Mouse (Mus musculus) liver (tissue): ENCODE measurements around the gene Dnajc7.
A peak's percentile ranks its signal among the peaks of the same experiment; 100 is the strongest.
"Not testable (repeated sequence)": the region's sequence is repeated elsewhere in the genome, so short reads cannot be mapped to it uniquely, and the experiment has no call there.

Experiments used
- DNase-seq: peaks from one replicate; pipeline ENCODE4 v3.0.0-alpha.2; 2020; ENCODE audit warnings: mixed read lengths

The Dnajc7 gene

DNA sequence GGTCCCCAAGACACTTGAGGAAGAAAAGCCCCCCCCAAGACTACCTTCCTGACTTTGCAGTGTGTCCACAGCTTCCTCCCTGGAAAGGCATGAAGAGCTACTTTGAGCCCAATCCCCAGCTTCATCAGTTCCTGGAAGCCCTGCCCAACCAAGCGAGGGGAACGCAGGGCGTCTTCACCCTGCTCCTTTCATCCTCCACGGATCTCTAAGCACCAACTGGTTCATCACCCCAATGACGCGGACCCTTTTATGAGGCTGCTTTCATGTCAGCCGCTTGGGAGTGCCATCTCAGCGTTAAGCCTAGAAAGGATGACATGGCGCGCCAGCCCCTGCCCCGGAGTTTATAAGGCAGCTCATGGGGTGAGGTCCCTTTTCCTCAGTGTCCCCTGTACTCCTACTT is at the start of gene Dnajc7:
Gene Dnajc7 (minus strand): TSS at position 187 of the 400 bp plus-strand sequence.
- DNase-seq, result no peak

DNA sequence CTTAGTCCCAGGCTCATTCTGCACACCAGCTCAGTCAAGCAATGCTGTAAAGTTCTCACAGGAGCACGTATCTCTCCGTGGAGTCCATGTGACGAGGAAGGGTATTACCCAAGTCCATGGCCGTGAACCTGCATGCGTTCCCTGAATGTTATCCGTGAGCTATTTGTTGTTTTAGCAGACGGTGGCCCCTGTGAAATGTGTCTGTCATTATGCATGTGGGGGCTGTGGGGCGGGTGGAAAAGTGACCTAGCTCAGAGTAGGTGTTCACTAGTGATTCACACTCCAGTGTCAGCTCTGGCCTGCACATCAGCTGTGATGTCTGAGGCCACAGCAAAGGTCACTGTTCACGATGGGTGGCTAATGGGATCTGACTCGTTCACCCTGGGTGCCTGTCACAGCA is 39.8 kb upstream of the Dnajc7 start:
- DNase-seq, result no peak

DNA sequence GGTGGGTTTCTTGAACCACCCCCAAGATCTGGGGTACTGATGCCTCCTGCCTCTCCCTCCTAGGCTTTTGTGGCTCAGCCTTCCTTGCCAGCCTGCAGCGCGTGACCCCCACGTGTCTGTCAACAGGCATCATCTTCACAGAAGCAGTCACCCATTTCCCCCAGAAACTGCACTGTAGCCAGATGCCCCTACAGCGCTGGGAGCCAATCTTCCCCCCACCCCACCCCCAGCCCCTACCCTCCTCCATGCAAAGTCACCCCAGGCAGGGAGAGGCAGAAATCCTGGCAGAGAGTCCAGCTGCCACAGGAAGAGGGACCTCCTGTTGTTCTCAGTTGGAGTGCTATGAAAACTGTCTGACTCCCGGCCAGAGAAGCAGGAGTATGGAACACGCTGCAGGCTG is 36.5 kb upstream of the Dnajc7 start:
- DNase-seq, result no peak

DNA sequence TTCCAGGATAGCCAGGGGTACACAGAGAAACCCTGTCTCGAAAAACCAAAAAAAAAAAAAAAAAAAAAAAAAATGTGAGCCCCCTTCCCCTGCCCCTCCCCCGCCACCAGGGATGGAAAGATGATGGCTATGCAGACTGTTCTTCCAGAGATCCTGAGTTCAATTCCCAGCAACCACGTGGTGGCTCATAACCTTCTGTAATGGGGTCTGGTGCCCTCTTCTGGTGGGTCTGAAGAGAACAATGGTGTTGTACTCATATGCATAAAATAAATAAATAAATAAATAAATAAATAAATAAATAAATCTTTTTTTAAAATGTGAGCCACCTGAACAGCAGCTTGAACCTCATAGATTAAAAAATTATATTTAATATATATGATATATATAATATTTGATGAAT is 35.6 kb upstream of the Dnajc7 start:
- DNase-seq, result not testable (repeated sequence)

DNA sequence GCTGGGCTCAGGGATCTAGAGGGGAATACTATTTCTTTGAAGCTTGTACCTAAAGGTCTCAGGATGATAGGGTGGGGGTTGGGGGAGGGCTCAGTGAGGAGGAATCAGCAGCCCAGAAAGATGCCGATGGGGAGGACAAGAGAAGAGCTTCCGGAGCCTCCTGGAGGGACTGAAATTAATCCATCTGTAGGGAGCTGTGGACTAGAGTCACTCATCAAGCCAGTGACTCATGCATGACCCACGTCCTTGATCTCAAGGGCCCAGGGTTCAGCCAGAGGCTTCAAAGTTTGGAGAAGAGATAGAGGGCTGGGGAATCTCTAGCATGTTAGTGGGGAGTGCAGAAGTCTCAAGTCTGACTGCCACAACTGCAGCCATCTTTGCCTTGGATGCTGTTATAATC is 31.8 kb upstream of the Dnajc7 start:
- no peak for DNase-seq

DNA sequence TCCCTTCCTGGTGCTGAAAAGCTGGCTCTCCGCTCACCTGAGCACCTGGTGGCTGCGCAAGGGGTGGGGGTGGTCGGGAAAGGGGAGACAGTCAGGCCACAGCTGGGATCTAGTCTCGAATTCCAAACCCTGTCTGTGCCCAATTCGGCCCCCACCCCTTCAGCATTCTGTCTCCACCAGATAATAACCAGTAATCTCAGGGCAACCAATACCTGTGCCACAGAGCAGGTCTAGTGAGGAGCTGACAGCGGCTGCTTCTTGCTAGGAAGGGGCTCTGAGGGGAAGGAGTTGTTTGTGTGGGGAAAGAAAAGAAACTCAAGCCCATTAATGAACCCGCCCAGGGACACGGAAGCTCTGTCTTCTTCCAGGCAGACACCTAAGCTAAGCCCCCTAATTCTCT is 31.2 kb upstream of the Dnajc7 start:
- no peak for DNase-seq

DNA sequence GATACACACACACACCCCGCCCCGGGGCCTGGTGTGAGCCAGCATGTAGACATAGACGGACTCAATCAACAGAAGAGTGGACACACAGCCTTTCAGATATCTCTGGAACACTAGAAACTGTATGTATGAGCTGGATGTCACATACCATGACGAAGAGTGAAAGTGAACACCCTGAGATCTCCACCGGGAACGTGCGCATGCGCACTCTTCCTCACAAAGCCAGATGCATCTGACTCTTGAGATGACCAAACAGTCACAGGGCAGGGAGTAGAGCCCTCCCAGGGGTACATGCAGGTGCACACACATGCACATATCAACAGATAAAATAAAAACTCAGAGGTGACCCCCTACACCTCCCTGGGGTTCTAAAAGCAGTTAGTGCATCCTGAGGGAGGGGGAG is 28.4 kb upstream of the Dnajc7 start:
- no peak for DNase-seq

DNA sequence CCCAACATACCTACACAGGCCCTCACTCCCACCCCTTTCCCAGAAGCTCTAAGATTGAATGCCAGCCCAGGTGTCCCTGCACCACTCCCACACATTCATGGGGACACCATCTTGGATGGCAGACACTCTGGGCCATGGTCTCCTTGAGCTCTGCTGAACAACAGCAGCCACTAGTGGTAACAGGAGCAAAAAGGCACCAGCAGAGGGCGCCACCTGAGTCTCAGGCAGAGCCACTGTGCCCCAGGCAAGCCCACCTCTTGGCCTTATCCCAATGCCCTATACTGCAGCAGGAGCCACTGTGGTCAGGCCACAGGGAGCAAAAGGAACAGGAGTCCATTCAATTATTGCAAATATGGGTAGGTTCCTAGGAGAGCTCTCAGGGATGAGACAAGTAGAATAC is 26.3 kb upstream of the Dnajc7 start:
- peak; percentile 72 for DNase-seq

DNA sequence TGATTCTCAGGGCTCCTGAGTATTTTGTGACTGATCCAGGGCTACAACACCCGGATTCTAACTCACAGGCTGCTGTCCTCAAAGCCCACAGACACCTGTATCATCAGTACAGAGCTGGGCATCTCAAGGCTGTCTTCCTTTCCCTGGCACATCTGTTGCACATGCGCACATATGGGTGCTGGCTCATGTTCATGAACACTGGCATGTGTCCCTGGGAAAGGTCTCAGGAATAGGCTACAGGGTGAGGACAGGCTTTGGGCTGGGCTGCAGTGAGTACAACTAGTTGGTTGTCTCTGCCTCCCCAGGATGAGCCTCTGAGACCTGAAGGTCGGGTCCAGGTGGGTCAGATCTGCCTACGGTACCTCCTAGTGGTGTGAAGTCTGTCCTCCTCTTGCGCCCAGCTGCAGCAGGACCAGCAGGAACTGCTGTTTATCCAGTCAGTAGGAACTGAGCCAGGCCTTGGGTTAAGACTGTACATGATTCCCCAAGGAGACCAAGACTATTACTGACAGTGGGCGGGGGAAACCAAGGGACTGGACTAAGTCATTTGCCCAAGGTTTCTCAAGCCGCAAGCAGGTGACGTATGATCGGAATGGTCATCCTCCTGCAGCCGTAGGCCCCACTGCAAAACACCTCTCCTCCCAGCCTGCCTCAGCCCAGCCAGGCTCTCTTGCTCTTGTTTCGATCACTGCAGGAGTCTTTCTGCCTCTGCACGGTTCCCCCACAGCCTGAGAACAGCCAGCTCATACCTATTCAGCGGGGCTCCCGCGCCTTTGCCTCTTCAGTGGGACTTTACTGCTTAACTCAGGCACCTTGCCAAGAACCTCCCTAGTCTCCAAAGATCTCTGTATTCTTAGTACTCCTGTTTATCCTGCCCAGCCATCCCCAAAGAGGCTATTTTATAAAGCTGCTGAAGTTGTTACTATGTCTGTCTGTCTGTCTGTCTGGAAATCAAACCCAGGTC is 23.9 kb upstream of the Dnajc7 start:
- no peak for DNase-seq

DNA sequence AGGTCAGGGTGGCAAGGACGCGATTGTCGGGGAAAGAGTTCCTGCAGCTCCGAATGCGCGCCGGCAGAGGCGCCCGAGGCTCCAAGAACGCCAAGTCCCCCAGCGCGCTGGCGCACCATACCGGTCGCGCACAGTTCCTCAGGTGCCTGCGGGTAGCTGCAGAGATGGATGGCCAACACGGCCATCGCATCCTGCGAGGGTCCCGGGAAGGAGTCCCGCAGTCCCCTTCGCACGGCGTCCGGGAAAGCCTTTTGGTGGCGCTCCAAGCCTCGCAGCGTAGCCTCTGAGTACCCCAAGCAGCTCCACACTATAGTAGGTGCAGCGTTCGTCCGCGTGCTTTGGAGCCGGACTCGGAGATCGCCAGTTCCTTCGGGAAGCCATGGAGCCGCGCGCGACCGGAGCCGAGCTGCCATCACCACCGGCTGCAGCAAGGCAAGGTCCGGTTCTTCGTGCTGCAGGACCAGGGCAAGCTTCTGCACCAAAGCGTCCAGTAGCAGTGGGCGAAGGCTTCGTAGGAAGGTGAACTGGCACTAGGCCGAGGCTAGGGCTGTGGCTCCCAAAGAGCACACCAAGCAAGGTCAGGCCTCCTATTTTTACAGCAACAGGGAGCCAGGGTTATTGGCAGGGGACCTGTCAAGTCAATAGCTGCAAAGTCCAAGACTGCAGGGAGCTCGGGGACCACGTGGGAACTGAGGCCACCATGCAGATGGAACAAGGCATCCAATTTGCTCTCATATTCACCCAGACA is 20.4 kb upstream of the Dnajc7 start:
- peak; percentile 29 for DNase-seq

DNA sequence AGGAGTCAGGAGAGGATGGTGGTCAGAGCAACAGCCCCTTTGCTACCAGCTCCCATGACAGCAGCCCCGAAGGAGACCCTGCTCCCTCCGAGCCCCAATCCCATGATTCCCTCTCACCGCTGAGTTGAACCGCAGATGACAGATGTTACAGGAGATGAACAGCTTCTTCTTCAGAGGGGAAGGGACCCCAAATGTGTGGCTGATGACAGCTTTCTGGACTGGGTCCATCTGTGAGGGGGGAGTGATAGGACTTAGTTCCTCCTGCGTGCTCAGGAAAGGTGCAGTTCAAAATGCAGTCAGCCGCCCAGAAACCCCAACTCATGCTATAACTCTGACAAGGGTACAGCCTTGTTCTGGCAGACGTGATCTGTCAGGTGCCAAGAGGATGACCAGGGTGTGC is 14.6 kb upstream of the Dnajc7 start:
- no peak for DNase-seq

DNA sequence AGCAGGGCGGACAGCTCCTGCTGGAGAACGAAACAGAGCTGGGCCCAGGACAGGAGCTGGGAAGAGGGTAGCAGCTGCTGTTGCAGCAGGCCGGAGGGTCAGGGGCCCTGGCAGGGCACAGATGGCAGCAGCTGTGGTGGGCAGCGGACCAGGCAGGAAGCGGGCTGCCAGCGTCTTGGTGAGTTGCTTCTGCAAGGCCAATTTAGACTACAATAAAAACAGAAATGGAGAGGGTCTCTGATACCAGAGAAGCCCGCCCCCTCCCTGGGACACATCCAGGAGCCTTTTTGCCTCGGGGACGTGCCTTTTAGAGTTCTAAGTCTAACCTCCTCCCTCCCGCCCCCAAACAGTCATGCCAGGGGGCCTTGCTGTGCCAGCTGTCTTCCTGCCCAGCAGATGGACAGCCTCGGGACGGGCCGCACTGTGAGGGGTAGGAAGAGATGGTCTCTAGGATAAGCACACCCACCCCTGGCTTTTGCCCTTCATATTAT is 8.9 kb upstream of the Dnajc7 start:
- DNase-seq, result no peak

DNA sequence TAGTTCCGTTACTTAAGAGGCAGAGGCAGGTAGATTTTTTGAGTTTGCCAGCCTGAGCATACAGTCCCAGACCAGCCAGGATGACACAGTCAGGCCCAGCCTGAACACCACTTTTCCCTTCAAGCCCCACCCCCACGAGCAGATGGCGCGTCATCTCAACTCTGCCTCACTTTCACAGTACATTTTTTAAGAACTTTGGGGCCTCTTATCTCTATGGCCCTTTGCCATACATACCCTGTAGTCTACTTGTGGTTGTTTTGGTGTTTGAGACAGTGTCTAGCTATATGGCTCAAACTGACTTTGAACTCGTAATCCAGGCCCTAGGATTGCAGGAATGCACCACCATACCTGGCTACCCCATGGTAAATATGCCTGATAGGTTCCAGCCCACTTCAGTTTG is 8.1 kb upstream of the Dnajc7 start:
- no peak for DNase-seq

DNA sequence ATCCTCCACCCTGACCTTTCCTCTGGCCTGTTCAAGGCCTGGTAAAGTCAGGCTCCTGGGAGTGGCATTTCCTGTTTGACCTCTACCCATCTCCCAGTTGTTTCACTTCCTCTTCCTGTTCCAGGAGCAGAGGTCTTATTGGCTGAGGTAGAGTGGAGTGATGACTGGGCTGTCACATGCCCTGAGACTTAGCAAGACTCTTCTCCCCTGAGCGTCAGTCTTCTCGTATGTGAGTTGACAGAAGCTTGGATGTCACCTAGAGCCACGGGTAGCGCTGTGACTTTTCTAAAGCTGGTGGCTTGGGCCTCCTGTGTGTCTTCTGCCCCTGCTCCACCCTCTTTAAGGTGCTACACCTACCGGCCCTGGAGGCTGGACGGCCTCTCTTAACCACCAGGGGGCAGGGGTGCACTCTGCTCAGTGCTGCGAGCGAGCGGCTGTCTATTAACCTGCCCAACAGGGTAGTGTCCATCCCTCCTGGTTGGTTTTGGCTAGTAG is 6.8 kb upstream of the Dnajc7 start:
- peak; percentile 77 for DNase-seq

DNA sequence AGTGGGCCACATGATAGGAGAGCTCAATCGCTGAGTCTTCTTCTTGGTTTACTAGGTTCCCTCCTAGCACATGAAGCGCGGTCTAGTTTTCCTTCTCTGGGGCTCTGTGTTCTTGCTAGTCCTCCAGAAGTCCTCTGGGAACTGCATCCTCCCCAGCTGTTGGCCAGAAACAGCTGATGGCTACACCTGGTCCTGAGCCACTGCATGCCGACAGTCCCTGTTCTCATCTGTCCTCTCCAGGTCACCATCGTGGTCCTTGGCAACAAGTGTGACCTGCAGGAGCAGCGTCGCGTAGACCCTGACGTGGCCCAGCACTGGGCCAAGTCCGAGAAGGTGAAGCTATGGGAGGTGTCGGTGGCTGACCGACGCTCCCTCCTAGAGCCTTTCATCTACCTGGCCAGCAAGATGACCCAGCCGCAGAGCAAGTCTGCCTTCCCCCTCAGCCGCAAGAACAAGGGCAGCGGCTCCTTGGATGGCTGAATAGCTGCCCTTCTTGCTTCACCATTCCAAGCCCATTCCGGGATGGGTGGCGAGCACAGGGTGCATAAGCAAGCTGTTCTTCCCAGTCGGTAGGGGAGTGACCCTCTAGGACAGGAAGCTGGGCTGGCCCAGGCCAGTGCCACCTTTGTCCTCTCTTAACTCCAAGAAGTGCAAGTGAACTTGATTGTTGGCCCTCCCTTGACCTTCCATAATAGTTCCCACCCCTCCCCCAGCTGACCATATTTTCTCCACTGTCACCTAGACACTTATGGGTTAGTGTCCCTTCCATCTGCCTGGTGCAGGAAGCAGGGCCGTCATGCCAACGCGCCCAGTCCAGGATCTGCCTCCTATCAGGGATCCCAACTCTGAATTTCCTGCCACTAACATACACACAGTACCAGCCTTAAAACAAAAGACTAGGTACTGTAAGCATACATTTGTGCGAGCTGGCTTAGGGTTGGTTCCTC is 6.1 kb upstream of the Dnajc7 start:
- no peak for DNase-seq

DNA sequence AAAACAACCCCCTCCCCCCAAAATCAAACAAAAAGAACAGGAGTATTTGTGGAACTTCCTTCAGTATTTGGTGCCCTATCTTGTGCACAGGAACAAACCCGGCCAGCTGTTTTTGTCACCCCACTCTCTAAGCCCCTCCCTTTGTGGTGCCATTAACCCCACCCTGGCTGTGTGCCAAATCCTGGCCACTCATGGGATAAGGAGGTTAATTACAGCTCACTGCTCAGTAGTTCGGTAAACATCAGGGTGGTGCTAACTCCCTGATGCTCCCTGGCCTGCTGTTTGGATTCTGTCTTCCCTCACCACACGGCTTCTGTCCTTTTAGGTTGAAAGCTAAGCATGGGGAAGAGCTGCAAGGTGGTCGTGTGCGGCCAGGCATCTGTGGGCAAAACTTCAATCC is 3.9 kb upstream of the Dnajc7 start:
- peak; percentile 76 for DNase-seq

DNA sequence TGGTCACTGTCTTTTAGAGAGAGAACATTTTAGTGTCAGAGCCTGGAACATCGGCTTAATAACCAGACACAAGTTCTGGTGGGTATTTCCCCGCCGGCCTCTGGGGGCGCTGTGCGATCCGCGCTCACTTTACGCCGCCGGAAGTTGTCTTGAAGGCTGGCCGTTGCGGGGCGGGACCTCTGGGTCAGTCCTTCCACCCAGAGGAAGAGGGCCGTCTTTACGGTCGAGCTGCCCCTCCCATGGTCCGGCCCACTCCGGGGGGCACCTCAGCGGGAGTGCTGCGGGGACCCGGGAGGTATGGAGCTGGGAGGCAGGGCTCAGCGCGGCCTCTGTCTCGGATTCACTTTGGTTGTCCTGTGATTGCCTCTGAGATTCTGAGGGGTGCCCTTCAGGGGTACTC is 2.7 kb upstream of the Dnajc7 start:
- DNase-seq, result peak; percentile 95

DNA sequence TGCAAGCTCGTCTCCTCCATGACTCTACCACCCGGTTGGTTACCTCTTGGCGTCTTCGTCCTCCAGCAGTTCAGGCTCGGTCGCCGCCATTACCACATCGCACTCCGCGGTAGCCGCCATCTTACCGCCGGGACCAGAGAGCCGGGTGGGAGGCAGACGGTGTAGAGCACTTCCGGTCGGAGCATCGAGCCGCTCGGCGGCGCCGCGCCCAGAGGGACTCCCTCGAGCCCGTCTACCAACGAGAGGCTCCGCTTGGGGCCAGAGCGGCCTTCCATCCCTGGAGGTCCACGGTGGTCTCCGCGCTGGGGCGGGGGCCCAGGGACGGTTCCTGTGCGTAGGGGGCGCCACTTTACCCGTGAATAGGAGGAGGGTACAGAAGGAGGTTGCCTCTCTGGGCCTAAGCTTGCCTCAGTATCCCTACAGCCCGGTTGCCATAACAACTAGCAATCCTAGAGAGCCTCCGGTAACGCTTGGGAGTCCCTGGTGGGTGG is 438 bp downstream of the Dnajc7 start:
- DNase-seq, result peak; percentile 95

DNA sequence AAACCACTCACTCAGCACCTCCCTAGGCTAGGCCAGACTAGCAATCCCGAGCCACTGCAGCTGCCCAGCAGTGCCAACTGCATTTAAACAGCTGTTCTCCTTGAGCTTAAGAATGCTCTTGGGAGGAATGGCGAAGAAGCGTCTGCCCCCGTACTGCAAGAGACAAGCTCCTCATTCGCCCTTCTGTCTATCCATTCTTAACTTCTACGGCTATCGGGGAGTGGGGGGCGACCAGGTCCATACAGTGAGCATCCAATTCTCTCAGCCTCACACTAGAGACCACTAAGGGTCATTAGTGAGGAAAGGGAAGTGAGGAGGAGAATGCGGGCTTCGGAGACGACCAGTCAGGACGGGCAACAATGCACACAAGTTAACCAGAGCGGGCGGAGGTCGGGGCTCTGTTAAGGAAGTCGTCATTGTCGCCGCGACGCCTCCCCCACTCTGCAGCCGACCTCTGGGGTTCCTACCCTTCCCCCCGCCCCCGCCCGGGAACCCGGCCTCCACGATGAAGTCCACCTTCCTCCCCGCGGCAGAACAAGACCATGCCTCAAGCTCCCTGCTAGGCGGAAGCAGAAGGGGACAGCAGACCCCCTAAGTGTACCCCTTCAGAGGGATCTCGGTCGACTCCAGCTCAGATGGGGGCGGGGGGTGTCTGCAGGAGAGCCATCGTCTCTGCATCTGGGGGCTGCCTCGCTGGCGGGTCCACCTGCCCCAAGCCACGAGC is 1.0 kb downstream of the Dnajc7 start, which contains the start of gene Nkiras2:
Gene Nkiras2 (plus strand): TSS at position 484 of the 724 bp plus-strand sequence.
- peak; percentile 77 for DNase-seq

DNA sequence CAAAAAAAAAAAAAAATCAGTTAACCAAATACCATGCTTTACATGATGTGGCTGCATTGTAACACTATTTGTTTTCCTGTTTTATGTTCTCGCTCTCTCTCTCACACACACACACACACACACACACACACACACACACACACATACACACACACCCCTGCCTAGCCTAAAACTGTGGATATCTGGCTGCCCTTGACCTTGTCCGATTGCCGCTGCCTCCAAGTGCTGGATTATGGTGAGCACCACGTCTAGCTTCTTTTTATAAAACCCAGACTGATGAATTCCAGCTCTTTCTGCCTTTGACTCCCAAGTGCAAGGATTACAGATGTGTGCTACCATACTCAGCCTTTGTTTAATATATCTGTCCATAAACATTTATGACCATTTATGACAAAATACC is 2.5 kb downstream of the Dnajc7 start:
- no peak for DNase-seq

DNA sequence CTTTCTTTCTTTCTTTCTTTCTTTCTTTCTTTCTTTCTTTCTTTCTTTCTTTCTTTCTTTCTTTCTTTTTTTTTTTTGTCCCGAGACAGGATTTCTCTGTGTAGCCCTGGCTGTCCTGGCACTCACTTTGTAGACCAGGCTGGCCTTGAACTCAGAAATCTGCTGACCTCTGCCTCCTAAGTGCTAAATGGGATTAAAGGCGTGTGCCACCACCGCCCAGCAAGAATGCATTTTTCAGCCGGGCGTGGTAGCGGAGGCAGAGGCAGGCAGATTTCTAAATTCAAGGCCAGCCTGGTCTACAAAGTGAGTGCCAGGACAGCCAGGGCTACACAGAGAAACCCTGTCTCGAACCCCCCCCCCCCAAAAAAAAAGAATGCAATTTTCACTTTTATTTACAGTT is 3.1 kb downstream of the Dnajc7 start:
- DNase-seq, result not testable (repeated sequence)

DNA sequence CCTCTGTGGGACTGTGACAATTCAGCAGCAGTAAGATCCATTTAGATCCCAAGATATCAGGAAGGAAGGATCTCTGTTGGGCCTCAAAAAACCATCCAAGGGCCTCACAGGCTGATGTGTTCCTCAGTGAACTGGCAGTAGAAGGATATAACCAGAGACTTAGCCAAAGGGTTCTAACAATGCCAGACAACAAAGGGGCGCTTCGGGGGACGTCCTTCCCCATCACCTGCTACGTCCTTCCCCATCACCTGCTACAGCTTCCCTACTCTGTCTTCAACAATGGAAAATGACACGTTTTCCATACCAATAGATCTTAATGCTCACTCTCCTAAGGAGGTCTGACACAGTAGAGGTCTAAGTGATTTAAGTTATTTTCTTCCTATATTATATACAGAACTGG is 3.6 kb downstream of the Dnajc7 start:
- DNase-seq, result no peak
